Mouse (Mus musculus): ENCODE data around the gene 6430571L13Rik.
A peak's percentile ranks its signal among the peaks of the same experiment; 100 is the strongest.
"Not testable (repeated sequence)": the region's sequence is repeated elsewhere in the genome, so short reads cannot be mapped to it uniquely, and the experiment has no call there.

6430571L13Rik gene

DNA sequence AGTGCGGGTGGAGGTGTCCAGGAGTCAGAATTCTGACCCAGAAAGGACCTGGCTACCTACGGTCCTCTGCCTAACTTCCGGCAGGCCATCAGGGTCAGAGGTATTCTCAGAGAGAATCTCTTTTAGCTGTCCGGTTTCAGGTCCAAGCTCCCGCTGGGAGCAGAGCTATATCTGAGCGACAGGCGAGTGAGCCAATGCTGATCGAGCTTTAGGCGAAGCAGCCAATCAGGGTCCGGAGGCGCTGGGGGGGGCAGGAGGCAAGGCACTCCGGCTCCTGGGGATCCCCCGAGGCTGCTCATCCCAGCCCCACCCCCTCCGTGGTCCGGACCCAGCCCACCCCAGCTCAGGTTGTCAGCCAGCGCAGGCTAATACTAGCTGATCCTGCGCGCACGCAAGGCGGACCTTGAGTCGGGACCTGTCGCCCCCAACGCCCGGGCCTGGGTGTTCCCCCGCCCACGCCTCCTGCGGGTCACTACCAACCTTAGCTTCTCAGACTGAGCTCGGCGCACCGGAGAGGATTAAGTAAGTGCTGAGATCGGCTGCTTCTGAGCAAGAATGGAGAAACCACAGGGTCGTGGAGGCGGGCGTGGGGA lies at the start of gene 6430571L13Rik:
6430571L13Rik (plus strand) TSS at position 336 of the 593 bp plus-strand sequence.
- DNase-seq (ENCODE audit: low spot score in 2 of 2), result peak; percentile 89

- peak; percentile 69 to 80 for DNase-seq (ENCODE audit: low spot score in 2 of 2)
Measured at GRCm38 (mm10) chr9:107290897-107291296, 49.5 kb upstream of the 6430571L13Rik start.

GRCm38 (mm10) chr9:107294249-107294648 lies 46.2 kb upstream of the 6430571L13Rik start:
- peak; percentile 71 to 80 for DNase-seq (ENCODE audit: low spot score in 2 of 2)

GRCm38 (mm10) chr9:107295616-107296015 lies 44.8 kb upstream of the 6430571L13Rik start:
- no peak for DNase-seq (ENCODE audit: low spot score in 2 of 2)

GRCm38 (mm10) chr9:107296016-107296040 lies 44.6 kb upstream of the 6430571L13Rik start, which contains the start of gene Cish:
TSS of gene Cish (plus strand) at chr9:107296026.
- DNase-seq (ENCODE audit: low spot score in 2 of 2), result no peak

DNA sequence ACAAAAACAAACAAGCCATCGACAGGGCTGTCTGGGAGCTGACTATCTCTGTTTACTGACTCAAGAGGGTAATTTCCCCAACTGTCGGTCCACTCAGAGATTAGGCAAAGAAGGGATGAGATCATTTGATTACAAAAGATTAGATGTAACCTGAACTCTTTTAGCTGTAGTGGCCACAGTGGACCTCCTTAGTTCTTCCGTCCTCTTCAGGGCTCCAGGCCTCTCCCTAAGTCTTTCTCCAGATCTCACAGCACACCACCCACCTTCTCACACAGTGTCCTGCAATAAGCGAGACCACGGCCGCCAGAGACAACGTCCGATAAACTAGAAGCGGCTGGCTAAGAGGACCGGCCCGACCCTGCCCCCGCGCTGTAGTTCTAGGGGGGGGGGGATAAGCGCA lies 44.4 kb upstream of the 6430571L13Rik start:
- no peak for DNase-seq (ENCODE audit: low spot score in 2 of 2)

- DNase-seq (ENCODE audit: low spot score in 2 of 2), result peak; percentile 92 to 96
Measured at GRCm38 (mm10) chr9:107296501-107296965, 43.9 kb upstream of the 6430571L13Rik start.

GRCm38 (mm10) chr9:107297059-107297458 lies 43.3 kb upstream of the 6430571L13Rik start:
- DNase-seq (ENCODE audit: low spot score in 2 of 2), result no peak

DNA sequence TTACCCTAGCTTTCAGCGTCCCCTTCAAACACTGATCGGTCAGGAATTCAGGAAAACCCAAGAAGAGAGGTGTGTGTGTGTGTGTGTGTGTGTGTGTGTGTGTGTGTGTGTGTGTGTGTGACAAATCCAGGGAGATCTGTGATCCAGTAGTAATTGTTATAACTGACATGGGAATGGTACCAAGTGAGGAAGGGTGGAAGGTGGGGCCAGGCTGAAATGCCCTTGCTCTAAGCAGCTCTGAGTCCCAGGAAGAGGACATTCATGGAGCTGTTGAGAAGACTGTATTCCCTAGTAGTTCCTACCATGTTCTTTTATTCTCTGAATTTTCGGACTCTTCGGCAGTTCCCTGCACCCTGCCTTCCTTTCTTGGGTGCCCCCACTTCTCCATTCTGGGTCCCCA lies 42.7 kb upstream of the 6430571L13Rik start:
- DNase-seq (ENCODE audit: low spot score in 2 of 2), result no peak

GRCm38 (mm10) chr9:107298059-107298780 lies 42.2 kb upstream of the 6430571L13Rik start:
- no peak for DNase-seq (ENCODE audit: low spot score in 2 of 2)

GRCm38 (mm10) chr9:107298876-107299275 lies 41.5 kb upstream of the 6430571L13Rik start:
- no peak for DNase-seq (ENCODE audit: low spot score in 2 of 2)

- DNase-seq (ENCODE audit: low spot score in 2 of 2), result no peak
Measured at GRCm38 (mm10) chr9:107299783-107300182, 40.6 kb upstream of the 6430571L13Rik start.

DNA sequence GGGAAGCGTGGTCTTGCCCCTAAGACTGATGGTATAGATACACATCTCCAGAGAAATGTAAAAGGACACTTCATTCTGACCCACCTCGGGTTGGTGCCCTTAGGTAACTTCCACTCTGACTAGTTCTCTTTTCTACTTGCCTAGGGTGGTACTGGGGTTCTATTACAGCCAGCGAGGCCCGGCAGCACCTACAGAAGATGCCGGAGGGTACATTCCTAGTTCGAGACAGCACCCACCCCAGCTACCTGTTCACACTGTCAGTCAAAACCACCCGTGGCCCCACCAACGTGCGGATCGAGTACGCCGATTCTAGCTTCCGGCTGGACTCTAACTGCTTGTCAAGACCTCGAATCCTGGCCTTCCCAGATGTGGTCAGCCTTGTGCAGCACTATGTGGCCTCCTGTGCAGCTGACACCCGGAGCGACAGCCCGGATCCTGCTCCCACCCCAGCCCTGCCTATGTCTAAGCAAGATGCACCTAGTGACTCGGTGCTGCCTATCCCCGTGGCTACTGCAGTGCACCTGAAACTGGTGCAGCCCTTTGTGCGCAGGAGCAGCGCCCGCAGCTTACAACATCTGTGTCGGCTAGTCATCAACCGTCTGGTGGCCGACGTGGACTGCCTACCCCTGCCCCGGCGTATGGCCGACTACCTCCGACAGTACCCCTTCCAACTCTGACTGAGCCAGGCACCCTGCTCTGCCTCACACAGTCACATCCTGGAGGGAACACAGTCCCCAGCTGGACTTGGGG lies 40.0 kb upstream of the 6430571L13Rik start:
- DNase-seq (ENCODE audit: low spot score in 2 of 2), result no peak

DNA sequence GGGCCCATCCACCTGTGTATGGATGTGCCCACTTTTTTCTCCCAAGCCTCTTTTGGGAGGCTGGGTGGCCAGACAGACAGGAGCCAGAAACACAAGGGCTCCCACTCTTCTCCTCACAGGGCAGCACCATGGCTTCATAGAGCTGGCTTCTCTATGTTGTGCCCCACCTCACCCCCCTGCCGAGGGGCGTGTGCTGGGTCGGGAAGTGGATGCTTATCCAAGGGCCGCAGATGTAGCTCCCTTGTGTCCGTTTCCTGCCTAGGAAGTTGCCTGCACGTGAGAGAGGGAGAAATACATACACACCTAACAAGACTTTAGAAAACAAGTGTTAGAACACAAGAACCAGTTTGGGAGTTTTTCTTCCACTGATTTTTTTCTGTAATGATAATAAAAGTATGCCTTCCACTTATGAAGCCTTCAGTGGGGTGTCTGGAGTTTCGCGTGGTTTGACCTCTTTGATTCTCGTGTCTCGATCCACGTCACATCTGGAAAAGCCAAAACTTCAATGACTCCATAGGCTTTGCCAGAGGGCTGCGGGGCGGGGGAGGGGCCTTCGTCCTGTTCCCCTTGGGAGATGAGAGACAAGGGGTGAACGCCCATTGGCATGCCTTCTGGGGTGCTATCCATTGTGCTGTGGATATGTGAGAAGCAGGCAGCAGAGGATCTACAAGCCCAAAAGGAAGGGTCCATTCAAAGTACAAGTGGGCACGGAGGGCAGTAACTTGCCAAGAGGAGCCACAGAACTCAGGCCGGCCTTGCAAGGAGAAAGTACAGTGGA lies 38.7 kb upstream of the 6430571L13Rik start:
- DNase-seq (ENCODE audit: low spot score in 2 of 2), result no peak

GRCm38 (mm10) chr9:107302592-107302991 lies 37.8 kb upstream of the 6430571L13Rik start:
- DNase-seq (ENCODE audit: low spot score in 2 of 2), result no peak

GRCm38 (mm10) chr9:107303121-107303820 lies 37.1 kb upstream of the 6430571L13Rik start:
- DNase-seq (ENCODE audit: low spot score in 2 of 2), result no peak

DNA sequence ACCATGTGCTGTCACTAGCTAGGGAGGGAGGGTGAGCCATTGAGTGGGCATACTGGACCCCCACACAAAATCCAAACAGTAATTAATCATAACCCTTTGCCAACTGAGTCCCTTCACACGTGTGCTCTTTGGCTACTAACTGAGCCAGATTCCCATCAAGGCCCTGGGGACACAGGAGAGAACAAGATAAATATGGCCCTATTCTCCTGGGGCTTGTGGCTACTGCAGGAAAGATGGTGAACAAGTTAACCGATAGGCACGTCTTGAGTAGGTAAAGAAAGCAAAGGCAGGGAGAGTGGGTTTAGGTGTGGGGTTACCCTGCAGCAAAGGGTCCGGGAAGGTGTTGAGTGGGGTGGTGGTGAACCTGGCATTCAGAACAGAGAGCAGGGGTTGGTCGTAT lies 36.5 kb upstream of the 6430571L13Rik start:
- no peak for DNase-seq (ENCODE audit: low spot score in 2 of 2)

DNA sequence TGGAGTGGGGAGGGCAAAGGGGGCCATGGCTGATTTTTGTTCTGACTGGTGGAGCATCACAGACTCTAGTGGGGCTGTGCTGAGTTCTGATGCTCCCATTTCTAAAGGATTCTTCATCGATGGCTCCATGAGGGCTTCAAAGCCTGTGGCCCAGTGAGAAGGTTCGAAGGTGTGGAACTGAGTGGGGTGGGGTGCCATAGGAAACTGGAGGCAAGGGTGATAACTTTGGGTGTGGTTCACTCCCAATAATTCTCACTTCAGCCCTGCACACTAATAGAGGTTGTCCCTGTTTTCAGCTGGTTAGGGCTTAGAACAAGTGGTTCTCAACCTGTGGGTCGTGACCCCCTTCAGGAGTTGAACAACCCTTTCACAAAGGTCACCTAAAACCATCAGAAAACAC lies 36.0 kb upstream of the 6430571L13Rik start:
- DNase-seq (ENCODE audit: low spot score in 2 of 2), result no peak

DNA sequence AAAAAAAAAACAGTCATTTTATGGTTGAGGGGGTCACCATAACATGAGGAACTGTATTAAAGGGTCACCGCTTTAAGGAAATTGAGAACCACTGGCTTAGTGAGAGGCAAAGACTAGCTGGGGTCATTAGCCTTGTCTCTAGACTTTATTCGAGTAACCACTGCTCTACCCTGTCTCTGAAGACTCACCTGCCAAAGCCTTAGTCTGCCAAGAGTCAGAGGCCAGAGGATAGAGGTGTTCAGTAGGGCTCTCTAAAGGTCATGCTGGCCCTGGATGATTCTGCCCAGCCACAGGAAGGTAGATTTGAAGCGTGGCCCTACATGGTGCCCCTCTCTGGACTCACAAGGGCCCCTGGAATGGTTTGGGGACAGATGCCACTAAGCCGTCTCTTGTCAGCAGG lies 35.4 kb upstream of the 6430571L13Rik start:
- no peak for DNase-seq (ENCODE audit: low spot score in 2 of 2)

GRCm38 (mm10) chr9:107305601-107306542 lies 34.5 kb upstream of the 6430571L13Rik start:
- peak; percentile 64 to 69 for DNase-seq (ENCODE audit: low spot score in 2 of 2)

DNA sequence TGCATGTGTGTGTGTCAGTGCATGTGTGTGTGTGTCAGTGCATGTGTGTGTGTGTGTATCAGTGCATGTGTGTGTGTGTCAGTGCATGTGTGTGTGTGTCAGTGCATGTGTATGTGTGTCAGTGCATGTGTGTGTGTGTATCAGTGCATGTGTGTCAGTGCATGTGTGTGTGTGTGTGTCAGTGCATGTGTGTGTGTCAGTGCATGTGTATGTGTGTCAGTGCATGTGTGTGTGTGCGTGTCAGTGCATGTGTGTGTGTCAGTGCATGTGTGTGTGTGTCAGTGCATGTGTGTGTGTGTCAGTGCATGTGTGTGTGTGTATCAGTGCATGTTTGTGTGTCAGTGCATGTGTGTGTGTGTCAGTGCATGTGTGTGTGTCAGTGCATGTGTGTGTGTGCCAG lies 33.7 kb upstream of the 6430571L13Rik start:
- DNase-seq (ENCODE audit: low spot score in 2 of 2), result not testable (repeated sequence)

All from urinary bladder, adult 18-20 months (tissue).